Mouse (Mus musculus) midbrain, embryonic 13.5 days (tissue): ENCODE results near the gene Fbn1. TPM values are rescaled to one million over a fixed set of nuclear protein-coding genes. Genes with fewer than 3 reads are reported as not detected.
A peak's percentile ranks its signal among the peaks of the same experiment; 100 is the strongest.

Experiments
- ATAC-seq: fragments of 200-750 bp; cut with Nextera tagmentation; 2 replicates; pipeline ENCODE4 v1.8.0; 2017; ENCODE audit warnings: mild to moderate bottlenecking, moderate TSS enrichment, moderate library complexity
- H3K27ac ChIP-seq: fragments of 300-500 bp; sonication (generic); 2 replicates; pipeline ENCODE4 v1.5.1; 2015; ENCODE audit warnings: inconsistent platforms, mild to moderate bottlenecking, moderate library complexity
- H3K27me3 ChIP-seq: fragments of 300-500 bp; sonication (generic); 2 replicates; pipeline ENCODE4 v1.6.1; 2015; ENCODE audit warnings: mild to moderate bottlenecking, inconsistent platforms
- H3K36me3 ChIP-seq: fragments of 300-500 bp; sonication (generic); 2 replicates; pipeline ENCODE4 v1.6.1; 2015; ENCODE audit warnings: mild to moderate bottlenecking, inconsistent platforms
- H3K4me1 ChIP-seq: fragments of 300-500 bp; sonication (generic); replicated peaks from 2 replicates; pipeline ENCODE4 v1.6.1; 2015; ENCODE audit warnings: inconsistent platforms
- H3K4me2 ChIP-seq: fragments of 300-500 bp; sonication (generic); replicated peaks from 2 replicates; pipeline ENCODE4 v1.6.1; 2015; ENCODE audit warnings: moderate library complexity, mild to moderate bottlenecking, inconsistent platforms
- H3K4me3 ChIP-seq: fragments of 300-500 bp; sonication (generic); replicated peaks from 2 replicates; pipeline ENCODE4 v1.5.1; 2015; ENCODE audit warnings: mild to moderate bottlenecking, inconsistent platforms
- H3K9ac ChIP-seq: fragments of 300-500 bp; sonication (generic); replicated peaks from 2 replicates; pipeline ENCODE4 v1.6.1; 2015; ENCODE audit warnings: mild to moderate bottlenecking, inconsistent platforms
- H3K9me3 ChIP-seq: fragments of 300-500 bp; sonication (generic); 2 replicates; pipeline ENCODE4 v1.6.1; 2016; ENCODE audit warnings: mild to moderate bottlenecking, inconsistent platforms
- WGBS: fragments of 180-500 bp; shearing (Covaris S2); methylation state at CpG from one replicate; pipeline ENCODE4 v1.1.7; 2015; 5-methylcytosine and 5-hydroxymethylcytosine counted together
- polyA plus RNA-seq: library from polyadenylated mRNA; unstranded; fragments of >200 nt; fragmentation: Nextera tagmentation; extraction: Ambion mirVana; gene quantifications from 2 replicates; pipeline ENCODE4 v1.2.1, GENCODE M21; 2015

Fbn1 gene
- polyA plus RNA-seq, 1 experiment from 2014 or later, result 2.6 TPM

- Histone ChIP-seq H3K27ac (no peak overlapping the region), H3K4me1 (no peaks in the 10 kb centered on the region; the same call in 1 of the 2 replicates), H3K9me3 (no peaks in the 10 kb centered on the region), H3K9ac (no peak overlapping the region), H3K36me3 (peaks cover 6% of the 10 kb centered on the region), H3K27me3 (no peaks in the 10 kb centered on the region), H3K4me2 (no peak overlapping the region), H3K4me3 (no peak overlapping the region)
- peak; percentile 50; the same call in 1 of the 2 replicates for ATAC-seq
- 23% methylated on average over 5 of the region's 5 CpGs for WGBS
These were observed 244.7 kb downstream of the Fbn1 start for GRCm38 (mm10) chr2:125263056-125263455.

DNA sequence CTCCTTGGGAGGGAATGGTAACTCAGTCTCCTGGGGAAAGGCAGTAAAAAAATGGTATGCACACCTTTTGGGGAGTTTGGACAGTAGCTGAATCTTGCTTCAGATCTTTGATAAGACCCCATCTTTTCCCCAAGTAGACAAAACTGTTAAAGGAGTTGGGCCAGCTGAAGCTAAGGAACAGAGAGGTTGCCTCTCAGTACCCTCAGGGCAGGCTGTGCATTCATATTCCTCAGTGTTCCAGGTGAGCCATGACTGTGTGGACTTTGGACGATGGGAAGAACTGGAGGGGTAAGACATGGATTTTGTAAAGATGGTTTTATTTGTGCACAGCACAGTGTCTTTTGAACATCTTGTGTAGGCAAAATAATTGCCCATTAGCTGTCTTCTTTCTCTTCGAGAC lies 247.5 kb downstream of the Fbn1 start:
- H3K9me3 ChIP-seq, result no peaks in the 10 kb centered on the region
- no peak overlapping the region for H3K27ac ChIP-seq
- no peak overlapping the region for H3K4me3 ChIP-seq
- H3K9ac ChIP-seq, result no peak overlapping the region
- no peaks in the 10 kb centered on the region; the same call in 1 of the 2 replicates for H3K4me1 ChIP-seq
- no peaks in the 10 kb centered on the region for H3K27me3 ChIP-seq
- no peak overlapping the region for H3K4me2 ChIP-seq
- ATAC-seq, result no peak
- 88% methylated on average over 2 of the region's 2 CpGs for WGBS
- H3K36me3 ChIP-seq, result peaks cover 24% of the 10 kb centered on the region

DNA sequence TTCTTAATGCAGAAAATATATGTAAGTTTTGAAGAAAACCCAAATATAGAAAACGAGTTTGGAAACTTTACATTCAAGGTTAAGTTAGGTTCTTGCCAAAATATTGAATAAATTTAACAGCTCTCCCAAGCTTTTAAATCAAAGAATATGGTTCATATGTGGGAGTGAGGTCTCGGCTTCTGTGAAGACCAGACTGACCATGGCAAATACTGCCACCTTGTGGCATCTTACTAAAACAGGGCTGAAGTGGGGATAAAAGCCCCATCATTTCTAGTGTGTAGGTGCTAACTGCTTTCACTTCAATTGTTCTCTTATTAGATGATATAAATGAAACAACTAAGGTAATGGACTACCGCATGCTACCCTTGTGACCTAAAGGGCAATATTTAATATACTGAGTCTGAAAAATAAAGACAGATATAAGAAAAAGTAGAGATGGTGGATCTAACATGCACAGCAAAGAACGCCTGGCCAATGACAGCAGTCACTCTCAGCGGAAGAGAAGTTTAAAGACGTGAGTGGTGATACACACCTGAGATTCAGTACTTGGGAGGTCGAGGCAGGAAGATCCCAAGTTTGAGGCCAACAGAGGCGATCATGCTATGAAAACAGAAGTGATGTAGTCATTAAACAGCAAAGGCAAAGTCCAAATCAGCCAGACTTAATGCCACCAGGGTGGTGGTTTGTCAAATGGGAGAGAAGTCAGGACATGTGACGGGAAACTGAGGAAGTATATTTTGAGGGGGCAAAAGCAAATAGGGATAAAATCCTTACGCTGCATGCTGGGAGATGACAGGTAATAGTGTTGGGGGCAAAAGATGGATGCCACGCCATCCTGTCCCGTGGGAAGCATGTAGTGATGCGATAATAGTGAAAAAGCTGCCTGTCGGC lies 248.3 kb downstream of the Fbn1 start:
- Histone ChIP-seq H3K4me2 (no peak overlapping the region), H3K27ac (no peak overlapping the region), H3K36me3 (peaks cover 28% of the 10 kb centered on the region), H3K4me1 (no peaks in the 10 kb centered on the region; the same call in 1 of the 2 replicates), H3K27me3 (no peaks in the 10 kb centered on the region), H3K9ac (no peak overlapping the region), H3K9me3 (peaks cover 3% of the 10 kb centered on the region; the same call in 1 of the 2 replicates), H3K4me3 (no peak overlapping the region)
- ATAC-seq, result no peak; the same call in 1 of the 2 replicates
- WGBS, result 89% methylated on average over 14 of the region's 14 CpGs

DNA sequence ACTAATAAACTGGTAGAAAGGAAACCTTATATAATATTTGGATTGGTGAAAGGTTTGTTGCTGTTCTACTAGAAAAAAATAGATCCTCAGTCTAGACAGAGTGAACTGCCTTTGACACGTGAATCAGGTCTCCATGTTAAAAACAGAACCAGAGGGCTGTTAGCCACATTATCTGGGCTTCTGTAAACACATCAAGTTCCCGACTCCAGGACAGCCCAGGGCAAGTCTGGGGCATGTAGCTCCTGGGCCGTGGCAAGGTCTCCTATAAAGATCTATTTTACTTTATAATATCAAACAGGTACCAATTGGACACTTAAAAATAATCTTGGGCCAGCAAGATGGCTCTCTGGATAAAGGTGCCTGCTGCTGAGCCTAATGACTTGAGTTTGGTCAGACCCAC lies 251.9 kb downstream of the Fbn1 start:
- ATAC-seq, result no peak
- Histone ChIP-seq H3K4me3 (no peak overlapping the region), H3K9ac (no peak overlapping the region), H3K4me1 (no peaks in the 10 kb centered on the region), H3K27me3 (no peaks in the 10 kb centered on the region), H3K36me3 (peaks cover 40% of the 10 kb centered on the region), H3K9me3 (peaks cover 3% of the 10 kb centered on the region; the same call in 1 of the 2 replicates), H3K4me2 (no peak overlapping the region), H3K27ac (no peak overlapping the region)
- 89% methylated on average over 3 of the region's 3 CpGs for WGBS

DNA sequence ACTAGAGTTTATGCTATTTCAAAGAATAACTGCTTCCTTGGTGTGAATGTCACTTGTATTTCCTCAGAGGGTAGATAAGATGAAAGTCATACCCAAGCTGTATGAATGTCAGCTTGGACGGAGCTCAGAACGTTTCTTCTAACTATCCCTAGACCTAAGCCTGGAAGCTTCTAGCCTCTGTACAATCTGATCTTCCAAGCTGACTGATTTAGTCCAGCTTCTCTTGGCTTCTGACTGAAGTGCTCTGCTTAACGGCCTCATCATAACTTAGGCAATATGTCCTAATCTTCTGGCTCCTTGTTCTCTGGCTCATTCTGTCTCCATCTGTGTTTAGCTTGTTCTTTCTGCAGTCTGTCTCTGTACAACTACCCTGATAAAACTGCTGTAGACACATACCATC lies 253.2 kb downstream of the Fbn1 start:
- ATAC-seq, result no peak
- no peaks in the 10 kb centered on the region for H3K4me1 ChIP-seq
- peaks cover 39% of the 10 kb centered on the region for H3K36me3 ChIP-seq
- no peak overlapping the region for H3K4me2 ChIP-seq
- no peak overlapping the region for H3K4me3 ChIP-seq
- WGBS, result 96% methylated on average over 3 of the region's 3 CpGs
- no peaks in the 10 kb centered on the region for H3K27me3 ChIP-seq
- no peak overlapping the region for H3K27ac ChIP-seq
- H3K9ac ChIP-seq, result no peak overlapping the region
- H3K9me3 ChIP-seq, result peaks cover 3% of the 10 kb centered on the region; the same call in 1 of the 2 replicates

DNA sequence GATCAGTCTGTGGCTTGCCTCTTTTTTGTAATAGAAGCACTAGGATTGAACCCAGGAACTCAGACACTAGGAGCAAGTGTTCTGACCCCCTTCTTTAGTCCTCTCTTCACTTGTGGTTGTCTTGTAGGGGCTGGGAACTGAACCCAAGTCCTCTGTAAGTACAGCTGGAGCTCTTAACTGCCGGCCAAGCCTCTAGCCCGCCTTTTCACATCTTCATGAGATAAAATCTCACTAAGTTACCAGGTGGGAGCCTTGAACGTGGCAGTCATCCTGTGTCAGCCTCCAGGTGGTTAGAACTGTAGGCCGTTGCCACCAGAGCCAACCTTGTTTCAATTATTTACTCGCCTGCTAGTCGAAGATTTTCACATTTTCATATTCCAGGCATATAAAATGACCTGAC lies 254.1 kb downstream of the Fbn1 start:
- Histone ChIP-seq H3K9ac (no peak overlapping the region), H3K27ac (no peak overlapping the region)
- 95% methylated on average over 6 of the region's 6 CpGs for WGBS

GRCm38 (mm10) chr2:125252275-125252674 lies 255.5 kb downstream of the Fbn1 start:
- Histone ChIP-seq H3K4me3 (no peak overlapping the region), H3K27ac (no peak overlapping the region), H3K9me3 (peaks cover 3% of the 10 kb centered on the region; the same call in 1 of the 2 replicates), H3K9ac (no peak overlapping the region), H3K4me1 (peaks cover 10% of the 10 kb centered on the region), H3K27me3 (no peaks in the 10 kb centered on the region), H3K4me2 (no peak overlapping the region), H3K36me3 (peaks cover 29% of the 10 kb centered on the region)
- WGBS, result 66% methylated on average over 2 of the region's 2 CpGs
- no peak for ATAC-seq

More for the DNA sequence above, 254.1 kb downstream of the Fbn1 start:
- peaks cover 3% of the 10 kb centered on the region; the same call in 1 of the 2 replicates for H3K9me3 ChIP-seq
- peaks cover 39% of the 10 kb centered on the region for H3K36me3 ChIP-seq
- no peak overlapping the region for H3K4me2 ChIP-seq
- H3K4me1 ChIP-seq, result peaks cover 2% of the 10 kb centered on the region
- H3K27me3 ChIP-seq, result no peaks in the 10 kb centered on the region
- no peak overlapping the region for H3K4me3 ChIP-seq
- no peak for ATAC-seq

DNA sequence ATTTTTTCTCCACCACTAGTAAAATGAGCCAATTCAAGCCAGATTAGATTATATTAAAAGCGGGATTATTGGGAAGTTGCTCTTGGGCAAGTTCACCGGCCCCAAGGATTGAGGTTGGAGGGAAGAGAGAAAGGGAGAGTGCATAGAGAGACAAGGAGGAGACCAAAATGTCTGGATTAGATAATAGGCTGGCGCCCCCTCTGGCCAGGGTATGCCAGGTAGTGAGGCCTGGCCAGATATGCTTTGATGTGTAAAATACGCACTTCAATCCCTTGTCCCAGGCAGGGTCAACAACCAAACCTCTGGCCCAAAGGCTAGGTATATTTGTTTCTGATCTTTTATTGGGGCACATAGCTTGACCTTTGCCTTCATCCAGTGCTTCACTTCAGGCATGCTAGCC lies 256.0 kb downstream of the Fbn1 start:
- WGBS, result 89% methylated on average over 4 of the region's 4 CpGs
- no peak overlapping the region for H3K9ac ChIP-seq
- H3K27me3 ChIP-seq, result no peaks in the 10 kb centered on the region
- peaks cover 24% of the 10 kb centered on the region for H3K36me3 ChIP-seq
- peaks cover 3% of the 10 kb centered on the region; the same call in 1 of the 2 replicates for H3K9me3 ChIP-seq
- no peak for ATAC-seq
- no peak overlapping the region for H3K27ac ChIP-seq
- no peak overlapping the region for H3K4me2 ChIP-seq
- H3K4me3 ChIP-seq, result no peak overlapping the region
- H3K4me1 ChIP-seq, result peaks cover 10% of the 10 kb centered on the region

Other genes with a start within 250 kb of the Fbn1 start
- gene Gm9913, start 2.9 kb downstream of the Fbn1 start, polyA plus RNA-seq, result 0.11 TPM in 1 of 2 replicates, not detected in the other
- 4.0 and 4.3 TPM in 2 replicates for gene Cep152, start 117.1 kb upstream of the Fbn1 start, polyA plus RNA-seq
- 359 and 367 TPM in 2 replicates for gene Eid1, start 165.1 kb upstream of the Fbn1 start, polyA plus RNA-seq
- 1.7 and 1.9 TPM in 2 replicates for gene Shc4, start 216.2 kb upstream of the Fbn1 start, polyA plus RNA-seq